Mouse (Mus musculus) right cerebral cortex, postnatal 36 days (tissue): Measurements from ENCODE around the gene Tcea2.

Experiments used
- DNase-seq, 2 experiments: peaks; one replicate each; pipeline ENCODE4 v3.0.0; 2022; ENCODE audit warnings: low spot score in 2 of 2, mixed read lengths in 1 of 2

Tcea2 gene

DNA sequence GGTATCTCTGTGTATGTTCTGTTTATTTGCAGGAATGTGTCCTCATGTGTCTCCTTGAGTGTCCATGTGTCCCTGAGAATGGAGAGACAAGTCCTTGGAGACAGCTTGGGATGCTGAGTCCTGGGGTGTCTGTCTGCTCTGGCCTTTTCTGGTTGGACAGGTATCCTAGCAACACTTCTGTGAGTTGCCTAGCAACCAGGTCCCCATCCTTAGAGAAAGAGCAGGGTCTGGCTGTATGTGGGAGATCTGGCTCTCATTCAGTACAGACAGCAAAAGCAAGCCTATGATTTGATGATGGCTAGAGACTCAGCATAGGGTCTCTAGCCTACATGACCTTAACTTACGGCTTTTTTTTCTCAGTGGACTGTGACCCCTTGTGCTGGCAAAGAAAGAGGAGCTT lies 33.6 kb downstream of the Tcea2 start:
- peak; percentile 59 to 74 for DNase-seq

DNA sequence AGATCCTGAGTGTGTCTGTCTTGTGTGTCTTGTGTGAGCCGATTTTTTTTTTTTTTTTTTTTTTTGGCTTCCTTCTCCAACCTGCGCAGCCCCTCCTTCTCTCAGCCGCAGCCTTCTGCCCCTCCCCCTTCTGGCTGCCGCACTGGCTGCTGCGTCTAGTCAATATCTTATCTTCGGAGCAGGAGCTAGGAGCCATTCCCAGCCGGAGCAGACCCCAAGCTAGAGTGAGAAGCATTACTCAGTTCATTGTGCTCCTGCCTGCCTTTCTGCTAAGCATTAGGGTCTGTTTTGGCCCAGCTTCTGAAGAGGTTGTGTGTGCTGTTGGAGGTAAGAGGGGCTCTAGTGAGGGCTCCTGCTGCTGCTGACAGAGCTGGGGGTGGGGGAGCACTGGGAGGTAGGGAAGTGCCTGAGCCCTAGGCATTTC lies 34.8 kb downstream of the Tcea2 start, which contains the start of gene Oprl1:
Oprl1 (plus strand) TSS at position 114 of the 424 bp plus-strand sequence.
- DNase-seq, result peak; percentile 57 to 62

DNA sequence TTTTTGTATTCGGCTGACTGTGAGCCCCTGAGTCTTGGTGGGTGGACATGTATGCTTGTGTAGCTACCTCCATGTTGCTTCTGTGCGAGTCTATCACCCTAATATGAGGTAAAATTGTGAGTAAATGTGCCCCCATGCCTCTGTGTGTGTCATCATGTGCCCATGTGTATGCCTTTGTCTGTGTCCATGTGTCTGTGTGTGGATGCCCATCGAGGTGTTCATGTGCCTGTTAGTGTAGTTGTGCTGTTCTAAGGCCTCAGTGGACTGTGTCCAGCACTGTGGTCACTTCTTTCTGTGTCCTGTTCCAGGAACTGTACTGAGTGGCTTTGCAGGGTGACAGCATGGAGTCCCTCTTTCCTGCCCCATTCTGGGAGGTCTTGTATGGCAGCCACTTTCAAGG lies 35.3 kb downstream of the Tcea2 start:
- no peak for DNase-seq

DNA sequence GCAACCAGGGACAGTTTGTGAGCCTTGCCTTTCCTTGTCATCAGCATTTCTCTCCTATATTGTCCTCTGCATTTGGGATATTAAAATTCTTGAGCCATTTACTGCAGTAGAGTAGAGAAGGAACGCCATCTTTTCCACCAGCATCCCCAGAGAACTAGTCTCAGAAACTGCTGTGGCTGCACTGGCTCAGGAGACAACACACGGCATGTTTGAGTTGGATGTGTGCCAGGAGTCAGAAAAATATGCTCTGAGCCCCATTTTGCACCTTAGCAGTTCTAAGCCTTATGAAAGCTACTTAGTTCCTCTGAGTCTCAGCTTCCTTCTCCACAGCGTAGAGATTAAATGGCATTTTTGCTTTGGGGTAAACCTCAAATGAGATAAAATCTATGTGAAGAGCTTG lies 36.9 kb downstream of the Tcea2 start:
- no peak for DNase-seq

DNA sequence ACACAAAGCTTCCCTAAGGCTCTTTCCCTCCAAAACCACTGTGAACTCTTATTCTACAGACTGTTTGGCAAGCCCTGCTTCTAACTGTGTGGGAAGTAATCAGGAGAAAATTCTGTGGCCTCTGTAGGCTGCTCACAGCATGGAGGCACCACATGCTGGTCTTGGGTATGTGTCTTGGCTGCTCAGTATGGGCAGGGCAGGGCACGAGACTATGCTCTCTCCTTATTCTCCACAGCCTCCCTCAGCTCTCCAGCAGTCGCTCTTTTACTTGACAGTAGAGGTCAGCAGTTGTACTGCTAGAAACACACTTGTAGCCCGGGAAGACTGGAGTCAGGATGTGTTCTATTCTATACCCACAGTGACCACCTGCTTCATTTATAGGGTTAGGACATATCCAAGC lies 40.0 kb downstream of the Tcea2 start:
- no peak for DNase-seq

DNA sequence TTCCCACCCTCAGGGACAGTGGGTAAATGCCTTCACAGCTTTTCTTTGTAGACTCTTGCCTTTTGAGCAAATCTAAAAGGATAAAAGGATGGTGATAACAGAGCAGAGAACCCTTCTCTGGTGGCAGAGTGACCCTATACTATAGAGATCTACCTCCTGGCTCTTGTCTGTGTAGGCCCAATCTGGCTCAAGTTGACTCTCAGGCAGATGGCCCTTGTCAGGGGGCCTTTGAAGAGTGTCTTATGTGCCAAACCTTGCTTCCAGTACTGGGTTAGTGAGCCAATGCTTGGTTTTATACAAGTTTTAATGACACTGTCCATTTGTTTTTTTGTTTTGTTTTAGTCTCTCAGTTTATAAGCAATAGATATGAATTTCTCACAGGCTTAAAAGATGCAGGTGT lies 41.1 kb downstream of the Tcea2 start:
- DNase-seq, result no peak

DNA sequence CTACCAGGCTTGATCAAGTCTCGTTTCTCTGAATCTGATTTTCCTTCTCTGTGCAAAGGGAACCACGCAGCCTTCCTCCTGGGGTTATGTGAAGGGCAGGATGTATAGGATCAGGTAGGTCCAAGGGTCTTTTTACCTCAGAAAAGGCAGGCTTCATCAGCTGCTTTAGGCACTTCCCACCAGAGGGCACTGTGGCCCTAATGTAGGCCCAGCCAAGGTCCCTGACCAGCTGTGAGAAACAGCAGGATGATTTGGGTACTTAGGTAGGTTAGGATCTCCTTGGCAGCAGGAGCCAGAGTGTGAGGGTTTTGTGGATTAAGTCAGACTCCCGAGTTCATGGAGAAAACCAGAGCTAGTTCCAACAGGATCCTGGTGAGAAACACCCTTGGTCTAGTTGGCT lies 42.1 kb downstream of the Tcea2 start:
- DNase-seq, result no peak

DNA sequence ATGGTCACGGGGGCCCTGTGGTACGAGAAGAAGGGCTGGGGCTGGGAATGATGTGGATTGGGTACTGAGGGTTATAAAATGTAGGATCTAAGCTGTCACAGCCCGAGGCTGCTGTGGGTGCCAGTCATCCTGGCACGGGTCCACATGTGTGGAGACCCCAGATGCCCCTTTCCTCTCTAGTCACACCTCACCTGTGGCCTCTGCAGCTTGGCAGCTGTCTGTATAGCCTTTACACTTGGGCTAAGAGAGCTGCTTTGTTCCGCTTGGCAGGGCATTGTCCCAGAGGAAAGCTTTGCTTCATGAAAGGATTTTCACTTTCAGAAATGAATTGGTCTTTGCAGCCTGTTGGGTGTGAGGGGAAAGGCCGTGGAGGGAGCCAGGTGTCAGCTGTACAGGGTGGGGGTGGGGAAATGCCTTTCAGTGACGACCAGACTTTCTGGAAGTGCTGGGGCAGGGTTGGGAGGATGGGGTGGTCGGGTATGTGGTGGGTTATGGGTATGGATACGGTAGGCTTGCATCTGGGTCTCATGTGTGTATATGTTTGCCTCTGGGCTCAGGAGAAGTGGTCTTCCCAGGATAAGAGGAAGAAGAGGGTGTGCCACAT lies 47.7 kb downstream of the Tcea2 start:
- no peak for DNase-seq

DNA sequence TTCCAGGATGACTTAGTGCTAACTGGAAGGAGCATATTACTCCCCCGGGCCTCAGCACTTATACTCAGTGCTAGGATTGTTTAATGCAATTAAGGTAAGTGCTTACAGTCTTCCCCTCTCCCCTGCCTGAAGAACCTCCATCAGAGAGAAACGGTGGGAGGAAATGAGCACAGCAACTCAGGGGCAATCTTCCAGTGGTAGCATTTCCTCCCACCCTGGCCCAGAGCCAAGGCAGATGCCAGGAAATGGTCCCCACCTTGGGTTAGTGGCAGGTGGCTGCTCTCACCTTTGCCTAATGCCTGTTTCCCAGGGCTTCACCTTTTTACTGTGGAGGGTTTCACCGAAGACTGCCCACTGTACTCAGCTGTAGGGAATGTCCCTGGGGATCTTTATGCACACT lies 49.9 kb downstream of the Tcea2 start:
- no peak for DNase-seq
